Mouse (Mus musculus) left cerebral cortex, adult 9 months (tissue): Measurements from ENCODE around the gene Ndufa1.
"Not testable (repeated sequence)": the region's sequence is repeated elsewhere in the genome, so short reads cannot be mapped to it uniquely, and the experiment has no call there.

ENCODE experiments used
- DNase-seq, 2 experiments: peaks; one replicate each; pipeline ENCODE4 v3.0.0; 2022; ENCODE audit warnings: low spot score in 2 of 2

Ndufa1 gene

DNA sequence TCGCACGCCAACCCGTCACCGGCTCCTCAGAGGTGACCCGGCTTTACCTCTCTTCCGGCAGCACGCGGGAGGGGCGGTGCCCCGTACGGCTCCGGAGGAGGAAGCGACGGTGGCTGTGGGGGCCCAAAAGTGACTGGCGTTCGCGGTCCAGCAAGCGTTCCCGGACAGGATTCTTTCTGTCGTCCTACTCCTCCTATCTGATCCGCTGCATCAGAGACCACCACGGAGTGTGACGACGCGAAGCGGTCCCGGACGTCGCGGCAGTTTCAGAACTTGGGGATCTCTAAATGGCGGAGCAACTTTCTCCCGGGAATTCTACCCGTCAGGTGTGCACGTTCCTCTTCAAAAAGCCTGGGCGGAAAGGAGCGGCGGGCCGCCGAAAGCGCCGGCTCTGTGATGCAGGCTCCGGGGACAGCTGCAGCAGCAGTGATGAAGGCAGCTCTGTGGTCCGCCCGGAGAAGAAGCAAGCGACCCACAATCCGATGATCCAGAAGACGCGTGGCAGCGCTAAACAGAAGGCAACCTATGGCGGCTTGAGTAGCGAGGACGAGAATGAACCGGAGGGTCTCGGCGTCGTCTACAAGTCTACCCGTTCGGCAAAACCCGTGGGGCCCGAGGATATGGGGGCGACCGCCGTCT lies at the start of gene Ndufa1, which contains the start of gene Rnf113a1:
TSS of gene Ndufa1 (minus strand) at position 59 of the 639 bp plus-strand sequence.
TSS of gene Rnf113a1 (plus strand) at position 141 of the 639 bp plus-strand sequence.
- DNase-seq, result peak; percentile 32 to 78

DNA sequence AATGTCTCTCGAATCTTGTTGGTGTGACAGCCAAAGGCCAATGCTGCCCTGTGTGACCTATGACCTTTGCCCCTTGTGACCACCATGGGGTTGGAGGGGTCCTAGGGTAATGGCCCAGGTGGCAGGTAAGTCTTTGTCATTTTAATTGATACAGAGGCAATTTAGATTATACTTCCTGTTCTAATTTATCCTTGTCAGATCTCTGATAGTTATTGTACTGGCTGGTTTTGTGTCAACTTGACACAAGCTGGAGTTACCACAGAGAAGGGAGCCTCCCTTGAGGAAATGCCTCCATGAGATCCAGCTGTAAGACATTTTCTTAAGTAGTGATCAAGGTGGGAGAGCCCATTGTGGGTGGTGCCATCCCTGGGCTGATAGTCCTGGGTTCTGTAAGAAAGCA lies 31.2 kb upstream of the Ndufa1 start, which contains the start of gene Rhox1:
TSS of gene Rhox1 (minus strand) at position 101 of the 400 bp plus-strand sequence.
- DNase-seq, result not testable (repeated sequence)

DNA sequence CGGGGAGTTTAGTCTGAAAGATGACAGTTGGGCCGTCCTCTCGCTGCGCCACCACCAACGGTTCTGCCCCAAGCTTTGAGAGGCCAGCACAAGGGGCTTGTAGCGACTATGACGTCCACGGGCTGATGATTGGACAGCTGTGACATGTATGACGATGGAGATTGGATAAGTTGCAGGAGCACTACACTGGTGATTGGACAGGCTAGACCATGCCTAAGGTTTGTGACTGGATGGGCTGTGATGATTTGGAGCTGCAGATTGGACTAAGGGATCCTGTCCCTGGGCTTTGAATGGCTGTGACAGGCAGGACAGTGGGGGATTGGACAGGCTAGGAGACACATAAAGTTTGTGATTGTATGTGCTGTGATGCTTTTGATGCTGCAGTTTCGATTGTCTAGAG lies 20.0 kb upstream of the Ndufa1 start, which contains the start of gene Gm9:
TSS of gene Gm9 (minus strand) at position 101 of the 400 bp plus-strand sequence.
- DNase-seq, result no peak

DNA sequence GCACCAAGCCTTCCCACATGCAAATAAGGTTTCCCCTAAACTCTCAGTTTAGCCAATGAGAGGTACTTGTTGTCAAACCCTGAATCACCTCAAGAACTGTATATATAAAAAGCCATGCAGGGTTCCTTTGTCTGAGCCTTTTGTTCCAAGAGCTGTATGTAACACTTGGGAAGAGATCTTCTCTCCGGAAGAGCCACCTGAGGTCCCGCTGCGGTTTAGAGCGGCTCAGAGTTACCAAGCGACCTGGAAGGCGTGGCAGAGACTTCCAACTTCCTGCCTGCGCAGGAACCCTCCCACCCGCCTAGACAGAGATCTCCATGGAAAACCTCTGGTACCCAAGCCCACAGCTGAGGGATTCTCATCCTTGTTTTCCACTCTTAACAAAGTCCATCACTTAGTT lies 7.7 kb upstream of the Ndufa1 start:
- DNase-seq, result no peak

DNA sequence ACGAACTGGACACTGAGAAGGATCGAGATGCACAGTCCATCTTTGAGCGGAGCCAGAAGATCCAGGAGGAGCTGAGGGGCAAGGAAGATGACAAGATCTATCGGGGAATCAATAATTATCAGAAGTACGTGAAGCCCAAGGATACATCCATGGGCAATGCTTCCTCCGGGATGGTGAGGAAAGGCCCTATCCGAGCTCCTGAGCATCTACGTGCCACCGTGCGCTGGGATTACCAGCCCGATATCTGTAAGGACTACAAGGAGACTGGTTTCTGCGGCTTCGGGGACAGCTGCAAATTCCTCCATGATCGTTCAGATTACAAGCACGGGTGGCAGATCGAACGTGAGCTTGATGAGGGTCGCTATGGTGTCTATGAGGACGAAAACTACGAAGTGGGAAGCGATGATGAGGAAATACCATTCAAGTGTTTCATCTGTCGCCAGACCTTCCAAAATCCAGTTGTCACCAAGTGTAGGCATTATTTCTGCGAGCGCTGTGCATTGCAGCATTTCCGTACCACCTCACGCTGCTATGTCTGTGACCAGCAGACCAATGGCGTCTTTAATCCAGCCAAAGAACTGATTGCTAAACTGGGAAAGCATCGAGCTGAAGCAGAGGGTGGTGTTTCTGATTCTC lies 899 bp upstream of the Ndufa1 start:
- peak in 1 of 2 experiments; percentile 22 for DNase-seq

DNA sequence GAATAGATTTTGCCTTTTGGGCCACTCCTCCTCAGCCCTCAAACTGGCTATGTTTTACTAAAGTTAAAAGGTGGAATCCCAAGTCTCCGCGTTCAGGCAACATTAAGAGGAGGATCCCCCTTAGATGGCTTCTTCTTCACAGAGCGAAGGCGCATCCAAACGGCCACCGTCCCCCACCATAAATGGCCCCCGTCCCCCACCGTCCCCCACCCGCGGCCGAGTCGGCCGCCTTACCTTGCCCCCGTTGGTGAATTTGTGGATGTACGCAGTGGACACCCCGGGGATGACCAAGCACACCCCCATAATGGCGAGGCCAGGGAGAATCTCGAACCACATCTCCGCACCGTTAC lies 233 bp downstream of the Ndufa1 start:
- DNase-seq, result no peak

DNA sequence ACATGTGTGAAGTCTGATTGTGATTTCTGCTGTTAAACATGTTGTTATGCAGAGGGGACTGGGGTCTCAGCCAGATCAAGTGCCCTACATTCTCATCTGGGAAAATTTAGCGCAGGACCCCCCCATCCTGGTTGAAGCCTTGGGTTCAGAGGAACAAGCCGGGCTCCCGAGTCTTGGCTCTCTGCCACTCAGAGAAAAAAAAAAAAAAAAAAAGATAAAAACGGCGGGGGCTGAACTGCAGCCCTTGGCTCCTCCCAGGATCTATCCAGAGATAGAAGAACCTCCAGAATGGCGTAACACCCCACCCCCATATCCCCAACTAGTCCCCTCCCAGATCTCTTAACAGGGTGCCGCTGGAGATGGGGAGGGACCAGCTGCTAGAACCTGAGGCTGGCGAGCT lies 6.6 kb downstream of the Ndufa1 start:
- DNase-seq, result not testable (repeated sequence)

DNA sequence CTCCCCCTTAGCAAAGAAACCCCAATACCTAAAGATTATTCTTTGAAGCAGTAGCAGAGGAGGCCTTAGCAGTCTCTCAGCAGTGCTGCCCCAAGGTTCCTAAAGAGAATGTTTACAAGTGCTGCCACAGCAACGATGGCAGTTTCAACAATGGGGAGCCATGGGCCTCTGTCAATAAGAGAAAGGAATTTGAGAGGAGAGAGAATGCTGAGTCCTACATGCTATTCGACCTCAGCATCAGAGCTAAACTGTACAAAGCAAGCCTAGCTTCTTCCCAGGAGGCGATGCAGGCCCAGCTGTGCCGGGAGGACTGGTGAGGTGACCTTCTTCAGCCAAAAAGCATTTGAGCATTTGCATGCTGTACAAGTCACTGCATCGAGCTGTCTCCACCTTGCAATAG lies 22.2 kb downstream of the Ndufa1 start, which contains the start of gene Akap14:
TSS of gene Akap14 (minus strand) at position 101 of the 400 bp plus-strand sequence.
- DNase-seq, result no peak

DNA sequence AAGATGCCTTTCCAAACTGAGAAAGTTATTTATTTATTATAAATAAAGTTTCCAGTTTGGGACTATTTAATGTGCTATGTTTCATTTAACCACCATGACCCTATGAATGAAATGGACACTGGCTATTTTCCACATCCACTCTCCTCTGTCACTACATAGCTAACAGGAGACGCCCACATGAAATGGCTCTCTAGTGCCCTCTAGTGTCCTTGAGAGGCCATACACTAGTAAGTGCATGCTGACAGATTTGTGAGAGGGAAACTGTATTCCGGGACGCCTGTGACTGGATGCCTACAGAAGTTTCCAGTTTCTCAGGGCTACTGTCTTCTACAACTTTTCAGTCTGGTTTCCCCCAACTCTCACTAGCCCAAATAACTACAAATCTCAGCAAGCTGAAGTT lies 23.9 kb downstream of the Ndufa1 start:
- peak in 1 of 2 experiments; percentile 20 for DNase-seq

DNA sequence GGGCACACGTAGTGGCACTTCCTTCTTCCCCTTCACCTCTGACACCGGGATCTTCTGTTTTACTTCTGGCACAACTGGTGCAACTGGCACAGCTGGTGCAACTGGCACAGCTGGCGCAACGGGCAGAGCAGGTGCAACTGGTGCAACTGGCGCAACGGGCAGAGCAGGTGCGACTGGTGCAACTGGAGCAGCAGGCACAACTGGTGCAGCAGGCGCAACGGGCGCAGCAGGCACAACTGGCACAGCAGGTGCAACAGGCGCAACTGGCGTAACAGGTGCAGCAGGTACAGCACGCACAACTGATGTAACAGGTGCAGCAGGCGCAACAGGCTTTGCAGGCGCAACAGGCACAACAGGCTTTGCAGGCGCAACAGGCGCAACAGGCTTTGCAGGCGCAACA lies 27.8 kb downstream of the Ndufa1 start:
- DNase-seq, result no peak

DNA sequence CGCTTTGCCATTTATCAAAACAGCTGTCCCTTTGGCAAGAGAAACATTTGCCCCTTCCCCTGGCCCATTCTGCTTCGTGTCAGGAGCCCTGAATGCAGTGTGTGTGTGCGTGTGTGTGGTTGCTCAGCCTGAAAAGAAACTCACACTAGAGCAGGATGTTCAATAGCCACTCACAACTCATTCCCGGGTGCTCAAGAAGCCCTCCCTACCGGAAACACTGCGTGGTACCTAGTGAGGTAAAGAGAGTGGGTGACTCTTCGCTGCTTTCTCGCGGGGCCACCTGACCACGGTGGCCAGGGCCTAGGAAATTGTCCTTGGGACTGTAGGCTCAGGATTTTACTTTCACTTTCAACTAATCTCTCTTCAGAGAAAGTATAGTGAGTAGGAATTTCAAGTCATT lies 29.8 kb downstream of the Ndufa1 start:
- no peak for DNase-seq

DNA sequence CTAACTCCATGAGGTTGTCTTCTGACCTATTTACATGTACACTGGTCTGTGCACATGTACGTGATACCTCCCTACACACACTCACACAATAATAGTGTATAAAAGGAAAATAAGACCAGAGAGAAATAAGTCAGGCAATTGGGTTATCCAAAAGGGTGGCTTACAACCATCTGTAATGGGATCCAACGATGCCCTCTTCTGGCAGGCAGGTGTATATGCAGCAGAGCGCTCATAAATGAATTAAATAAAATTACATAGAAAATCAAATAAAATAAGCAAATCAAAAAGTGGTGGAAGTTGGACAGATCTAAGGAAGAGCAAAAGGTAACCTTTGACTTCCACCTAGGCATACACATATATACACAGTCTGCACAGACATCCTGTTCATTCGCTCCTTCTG lies 33.1 kb downstream of the Ndufa1 start:
- no peak for DNase-seq

DNA sequence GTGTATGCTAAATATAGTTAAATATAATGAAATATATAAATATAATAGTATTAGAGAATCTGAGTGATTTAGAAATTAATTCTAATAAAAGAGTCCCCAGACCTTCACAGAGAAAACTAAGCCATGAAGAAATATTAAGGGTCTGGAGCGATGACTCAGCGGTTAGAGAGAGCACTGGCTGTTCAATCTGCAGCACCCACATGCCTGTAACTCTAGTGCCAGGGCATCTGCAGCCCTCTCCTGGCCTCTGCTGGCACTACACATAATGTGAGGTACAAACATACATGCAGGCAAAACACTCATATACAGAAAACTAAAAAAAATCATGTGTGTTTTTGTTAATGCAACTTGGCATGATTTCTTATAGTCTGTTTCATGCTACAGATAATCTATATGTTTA lies 46.0 kb downstream of the Ndufa1 start:
- no peak for DNase-seq

DNA sequence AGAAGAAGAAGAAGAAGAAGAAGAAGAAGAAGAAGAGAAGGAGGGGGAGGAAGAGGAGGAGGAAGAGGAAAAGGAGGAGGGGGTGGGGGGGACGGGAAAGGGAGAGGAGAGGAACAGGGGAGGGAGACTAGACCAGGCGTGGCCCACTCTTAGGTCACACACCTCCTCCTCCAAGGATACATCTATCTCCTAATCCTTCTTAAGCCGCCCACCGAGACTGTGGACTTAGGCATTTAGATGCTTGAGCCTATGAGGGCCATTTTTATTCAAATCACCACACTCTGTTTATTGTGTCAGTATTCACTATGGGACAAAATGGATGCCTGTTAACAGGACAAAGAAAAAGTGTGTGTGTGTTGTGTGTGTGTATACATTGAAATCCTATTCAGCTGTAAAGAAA lies 46.5 kb downstream of the Ndufa1 start:
- not testable (repeated sequence) for DNase-seq

DNA sequence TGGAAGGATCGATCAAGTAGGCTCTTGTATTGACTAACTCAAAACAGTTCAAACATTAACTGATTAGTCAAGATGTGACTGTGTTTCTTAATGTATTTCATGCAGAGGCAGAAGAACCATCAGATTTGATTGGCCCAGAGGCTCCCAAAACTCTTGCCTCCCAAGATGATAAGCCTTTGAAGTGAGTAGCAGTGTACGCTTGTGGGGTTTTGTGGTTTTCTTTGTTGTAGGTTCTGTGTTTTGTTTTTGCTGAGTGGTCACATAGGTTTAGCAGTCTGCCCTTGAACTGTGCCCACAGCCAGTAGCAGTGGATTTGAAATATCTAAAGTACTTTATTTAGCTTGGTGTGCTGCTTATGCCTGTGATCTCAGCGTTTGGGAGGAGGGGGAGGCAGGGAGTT lies 49.2 kb downstream of the Ndufa1 start:
- DNase-seq, result no peak
